Mouse (Mus musculus) kidney, postnatal 4 days (tissue): ENCODE data around the gene Notch3.
A peak's percentile ranks its signal among the peaks of the same experiment; 100 is the strongest.
"Not testable (repeated sequence)": the region's sequence is repeated elsewhere in the genome, so short reads cannot be mapped to it uniquely, and the experiment has no call there.

ENCODE experiments used
- DNase-seq, 2 experiments: peaks; one replicate each; pipeline ENCODE4 v3.0.0; 2021; ENCODE audit warnings: mixed read lengths in 2 of 2

The Notch3 gene

GRCm38 (mm10) chr17:32117287-32117871, 49.3 kb downstream of the Notch3 start:
- DNase-seq = peak; percentile 66 to 73

- DNase-seq = no peak
These were observed 49.9 kb downstream of the Notch3 start for GRCm38 (mm10) chr17:32116586-32117286.

DNA sequence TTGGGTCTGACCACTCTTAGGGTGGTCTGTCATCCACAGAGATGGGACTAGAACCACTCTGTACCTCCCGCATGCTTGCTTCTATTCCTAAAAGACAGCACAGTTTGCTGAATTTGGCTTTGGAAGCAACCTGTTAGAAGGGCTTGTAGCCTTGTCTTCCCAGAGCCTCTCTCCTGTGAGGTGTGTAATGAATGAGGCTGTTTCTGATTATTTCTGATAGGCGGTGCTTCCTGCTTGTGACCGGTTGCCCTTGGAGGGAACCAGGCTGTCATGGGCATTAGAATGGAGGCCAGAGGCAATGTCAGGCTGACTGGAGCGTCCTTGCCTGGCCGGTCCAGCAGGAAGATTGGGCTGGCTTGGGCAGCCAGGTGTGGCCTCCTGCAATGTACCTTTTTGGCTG, 52.2 kb downstream of the Notch3 start:
- DNase-seq = not testable (repeated sequence)

- peak; percentile 78 to 87 for DNase-seq
These were observed 52.9 kb downstream of the Notch3 start for GRCm38 (mm10) chr17:32113523-32114421.

- DNase-seq = no peak
These were observed 53.5 kb downstream of the Notch3 start for GRCm38 (mm10) chr17:32113255-32113522.

- DNase-seq = no peak
These were observed 54.0 kb downstream of the Notch3 start for GRCm38 (mm10) chr17:32112434-32113254.

DNA sequence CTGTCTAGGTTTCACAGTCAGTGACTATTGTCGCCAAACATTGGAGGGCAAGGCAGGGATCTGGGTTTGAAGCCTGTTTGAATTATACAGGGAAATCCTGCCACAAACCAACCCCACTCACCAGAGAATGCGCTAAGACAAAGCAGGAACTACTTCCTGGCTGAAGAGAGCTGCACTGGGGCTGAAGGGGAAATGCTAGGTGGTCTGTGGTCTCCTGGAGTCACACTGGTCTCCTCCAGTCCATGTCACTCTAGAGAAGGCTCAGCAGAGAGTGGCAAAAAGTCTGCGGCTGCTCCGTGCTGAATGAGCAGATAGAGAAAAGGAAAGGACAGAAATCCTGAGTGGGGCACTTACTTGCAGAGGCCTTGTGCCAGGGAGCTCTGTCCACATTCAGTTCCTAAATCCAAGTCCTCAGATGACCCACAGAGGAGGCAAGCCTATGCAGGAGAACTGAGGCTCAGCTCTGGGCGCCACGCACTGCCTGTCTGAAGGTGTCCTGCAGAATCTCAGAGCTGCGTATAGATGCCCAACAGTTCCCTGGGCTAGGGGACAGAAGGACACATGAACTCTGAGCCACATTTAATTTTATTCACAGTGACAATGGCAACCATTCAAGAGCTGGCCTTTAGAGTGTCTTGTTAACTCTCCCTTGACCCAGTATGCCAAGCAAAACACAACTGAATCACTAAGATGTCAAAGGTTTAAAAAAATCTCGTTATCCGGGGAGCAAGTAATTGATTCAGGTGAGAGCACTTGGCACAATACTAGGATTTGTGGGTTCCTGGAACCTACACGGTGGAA, 55.5 kb downstream of the Notch3 start:
- no peak for DNase-seq

DNA sequence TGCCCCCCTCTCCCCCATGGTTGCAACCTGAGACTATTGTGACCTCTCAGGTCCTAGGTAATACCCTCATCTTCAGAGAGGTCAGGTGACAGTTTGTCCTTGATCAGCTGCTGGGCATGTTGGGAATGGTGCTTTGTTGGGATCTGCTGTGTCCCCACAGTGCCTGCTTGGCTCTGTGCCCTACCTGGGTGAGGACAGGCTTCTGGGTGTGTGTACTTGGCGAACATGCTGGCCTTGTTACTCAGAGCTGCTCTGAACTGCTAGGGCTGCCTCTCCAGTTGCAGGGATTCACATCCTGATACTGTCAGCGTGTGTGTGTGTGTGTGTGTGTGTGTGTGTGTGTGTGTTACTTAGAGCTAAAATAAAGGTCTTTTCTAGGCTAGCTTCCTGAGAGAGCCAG, 56.2 kb downstream of the Notch3 start:
- peak; percentile 23 to 35 for DNase-seq

GRCm38 (mm10) chr17:32109201-32109940, 57.3 kb downstream of the Notch3 start:
- no peak for DNase-seq

DNA sequence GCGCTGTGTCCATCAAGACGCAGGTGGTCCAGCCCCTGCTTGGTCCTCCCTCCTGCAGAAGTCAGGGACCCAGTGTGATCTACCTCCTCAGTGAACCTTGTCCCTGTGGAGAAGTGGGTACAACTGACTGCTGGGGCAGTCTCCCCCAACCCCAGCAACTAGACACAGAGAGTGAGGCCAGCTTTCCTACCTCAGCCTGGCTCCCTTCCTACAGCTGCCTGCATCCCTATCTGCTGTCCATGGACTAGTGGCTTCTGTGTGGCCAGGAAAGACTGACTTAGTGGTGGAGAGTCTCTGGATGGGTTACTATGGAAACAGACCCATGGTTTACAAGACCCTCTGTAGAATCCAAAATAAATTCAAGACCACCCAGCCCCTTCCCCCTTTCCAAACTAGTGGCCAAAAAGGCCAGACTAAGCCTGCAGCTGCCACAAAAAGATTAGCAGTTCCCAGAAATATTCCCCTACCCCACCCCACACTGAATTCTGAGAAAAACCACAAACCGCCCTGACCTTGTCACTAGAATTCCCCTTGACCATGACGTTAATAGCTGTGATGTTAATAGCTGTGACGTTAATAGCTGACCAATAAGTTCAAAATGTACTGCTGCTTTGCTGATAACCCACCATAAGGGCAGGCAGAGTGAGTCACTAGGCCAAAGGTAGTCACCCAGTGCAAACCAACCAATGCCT, 58.2 kb downstream of the Notch3 start:
- DNase-seq = not testable (repeated sequence)

DNA sequence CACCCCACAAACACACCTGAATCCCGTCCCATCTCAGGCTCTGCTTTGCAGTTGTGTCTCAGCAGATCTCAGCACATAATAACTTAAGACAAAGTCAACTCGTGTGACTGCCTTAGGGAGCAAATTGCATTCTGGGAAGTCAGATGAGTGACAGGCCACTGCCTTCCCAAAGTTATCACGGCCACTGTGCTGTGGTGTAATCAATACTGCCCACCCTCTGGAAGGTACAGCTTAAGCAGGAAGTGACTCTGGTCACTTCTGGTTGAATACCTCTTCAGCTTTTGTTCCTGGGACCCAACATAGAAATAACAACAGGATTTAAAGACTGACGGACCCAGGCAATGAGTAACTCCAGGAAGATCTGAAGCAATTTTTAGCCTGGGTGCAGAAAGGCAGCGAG, 58.8 kb downstream of the Notch3 start:
- no peak for DNase-seq

DNA sequence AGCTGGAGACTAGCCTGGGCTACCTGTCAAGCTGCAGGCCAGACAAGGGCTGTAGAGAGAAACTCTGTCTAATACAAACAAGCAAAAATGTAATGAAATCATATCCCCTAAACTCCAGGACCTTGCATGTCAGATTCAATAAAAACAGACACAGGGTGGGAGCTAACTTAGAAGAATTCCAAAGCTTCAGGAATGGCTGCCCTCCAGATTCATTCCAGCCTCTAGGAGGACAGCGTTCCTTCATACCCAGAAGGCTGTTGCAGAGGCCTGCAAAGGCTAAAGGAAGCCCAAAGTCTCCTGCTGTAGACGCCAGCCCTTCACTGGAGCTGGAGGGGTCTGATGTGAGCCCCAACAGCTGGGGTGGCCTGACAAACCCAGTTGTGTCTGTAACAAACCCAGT, 60.3 kb downstream of the Notch3 start:
- DNase-seq = peak; percentile 27 to 50

- DNase-seq = peak; percentile 34 to 46
These were observed 63.6 kb downstream of the Notch3 start for GRCm38 (mm10) chr17:32103054-32103453.

DNA sequence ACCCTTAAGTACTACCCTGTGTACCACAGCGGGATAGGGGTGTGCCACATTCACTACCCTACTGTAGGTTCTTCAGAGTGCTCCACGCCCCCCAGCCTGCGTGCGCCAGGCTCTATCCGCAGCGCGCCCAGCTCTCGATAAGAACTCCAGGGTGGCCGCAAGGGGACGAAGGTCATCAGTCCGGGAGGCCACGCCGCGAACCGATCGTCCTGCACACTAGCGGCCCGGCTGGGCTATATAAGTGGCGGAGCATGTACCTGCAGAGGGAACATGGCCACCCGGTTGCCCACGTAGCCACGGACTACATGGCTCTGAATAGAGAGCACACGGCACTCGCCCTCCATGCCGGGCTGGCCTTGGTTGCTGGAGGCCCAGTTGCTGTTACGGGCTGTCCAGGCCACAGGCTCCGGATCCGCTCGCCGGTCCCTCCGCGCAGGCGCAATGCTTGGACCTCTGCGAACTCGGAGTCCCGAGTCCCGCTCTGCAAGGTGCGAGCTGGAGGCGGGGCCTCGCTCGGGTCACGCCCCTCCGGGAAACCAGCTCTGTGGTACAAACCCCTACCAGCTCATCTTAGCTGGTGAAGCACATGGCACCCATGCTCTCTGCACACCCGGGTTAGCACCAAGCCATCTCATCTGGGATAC, 66.6 kb downstream of the Notch3 start:
- peak; percentile 84 to 91 for DNase-seq

GRCm38 (mm10) chr17:32099574-32099942, 67.1 kb downstream of the Notch3 start:
- no peak for DNase-seq

GRCm38 (mm10) chr17:32098905-32099304, 67.7 kb downstream of the Notch3 start:
- not testable (repeated sequence) for DNase-seq

DNA sequence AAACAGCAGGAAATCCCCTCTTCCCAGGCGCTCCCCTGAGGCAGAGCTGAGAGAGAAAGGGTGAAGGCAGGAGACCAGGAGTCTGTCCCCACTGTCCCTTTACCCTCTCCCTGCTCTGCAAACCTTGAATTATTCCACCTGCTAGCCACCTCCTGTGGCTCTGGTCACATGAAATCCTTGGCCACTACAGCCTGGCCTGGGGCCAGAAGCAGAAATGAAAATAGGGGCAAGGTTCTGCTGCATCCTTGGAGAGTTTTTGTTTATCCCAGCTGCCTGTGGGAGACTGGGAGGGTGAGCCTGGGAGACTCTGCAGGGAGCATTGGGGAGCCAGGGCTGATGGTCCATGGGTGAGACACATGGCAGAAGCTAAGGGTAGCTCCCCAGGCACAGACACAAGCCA, 69.0 kb downstream of the Notch3 start:
- DNase-seq = peak; percentile 28 to 65

- DNase-seq = no peak
These were observed 73.8 kb downstream of the Notch3 start for GRCm38 (mm10) chr17:32092895-32093294.

- no peak for DNase-seq
These were observed 74.4 kb downstream of the Notch3 start for GRCm38 (mm10) chr17:32092241-32092619.
